Mouse (Mus musculus) embryonic fibroblast, embryonic 13.5 days (primary cell): Measurements from ENCODE around the gene Tspan10. TPM values are rescaled to one million over a fixed set of nuclear protein-coding genes. Genes with fewer than 3 reads are reported as not detected.

Experiments used
- H3K27ac ChIP-seq: 2 replicates; pipeline ENCODE4 v1.5.1; 2012; ENCODE audit warnings: low read length, control low read depth, inconsistent platforms; ENCODE audit not compliant: insufficient read depth
- H3K4me1 ChIP-seq: 2 replicates; pipeline ENCODE4 v1.6.1; 2011; ENCODE audit warnings: low read length; ENCODE audit not compliant: control insufficient read depth, insufficient read depth
- H3K4me3 ChIP-seq: 2 replicates; pipeline ENCODE4 v1.5.1; 2011; ENCODE audit warnings: mild to moderate bottlenecking, control low read depth, low read length; ENCODE audit not compliant: insufficient read depth
- CTCF ChIP-seq: IDR thresholded peaks from 2 replicates; pipeline ENCODE4 v1.5.1; 2011; ENCODE audit warnings: mild to moderate bottlenecking, control low read depth, low read length, moderate library complexity, borderline replicate concordance; ENCODE audit not compliant: insufficient read depth
- POLR2A ChIP-seq: IDR thresholded peaks from 2 replicates; pipeline ENCODE4 v1.6.1; 2011; ENCODE audit warnings: low read depth, mild to moderate bottlenecking, control low read depth, low read length, moderate library complexity
- polyA plus RNA-seq: library from polyadenylated mRNA; stranded (reverse); fragments of >200 nt; gene quantifications from 2 replicates; pipeline ENCODE4 v1.2.4, GENCODE M21; 2011; ENCODE audit warnings: low read depth; ENCODE audit not compliant: missing spikeins, insufficient read length

The Tspan10 gene
- polyA plus RNA-seq, 1 experiment, result not detected

DNA sequence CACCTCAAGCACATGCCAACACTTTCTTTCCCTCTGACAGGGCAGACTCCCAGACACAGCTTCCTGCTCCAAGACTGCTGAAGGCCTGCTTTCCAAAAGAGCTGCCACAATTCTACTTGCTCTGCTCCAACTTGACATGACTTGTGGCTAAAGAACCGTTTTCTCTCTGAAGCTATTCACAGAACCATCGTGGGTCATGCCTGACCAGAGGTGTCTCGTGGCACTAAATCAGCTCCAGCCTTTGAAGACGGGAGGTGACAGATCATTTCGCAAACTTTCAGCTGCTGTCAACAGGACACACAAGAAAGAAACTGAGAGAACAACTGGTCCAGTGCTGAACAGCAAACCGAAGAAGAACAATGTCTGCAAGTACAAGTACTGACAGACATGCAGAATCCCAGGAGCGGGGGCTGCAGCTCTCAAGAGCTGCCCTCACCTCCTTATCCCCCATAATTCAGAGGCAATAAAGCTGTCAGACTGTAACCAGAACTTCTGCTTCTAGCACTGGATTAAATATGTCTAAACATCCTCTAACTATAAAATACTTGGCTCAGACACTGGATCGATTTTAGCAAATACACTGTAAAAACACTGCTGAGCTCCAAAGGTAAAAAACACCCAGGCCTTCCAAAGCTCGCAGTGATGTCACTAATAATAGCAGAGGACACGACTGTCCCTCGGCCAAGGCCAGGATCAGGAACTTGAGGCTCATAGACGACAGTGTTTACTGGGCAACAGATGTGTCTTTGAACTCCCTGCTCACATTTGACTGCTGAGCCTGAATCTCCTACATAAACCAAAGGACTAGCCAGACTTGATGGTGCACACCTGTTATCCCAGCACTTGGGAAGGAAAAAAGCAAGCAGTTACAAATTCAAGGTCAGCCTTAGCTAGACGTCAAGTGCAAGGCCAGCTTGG is 19.5 kb upstream of the Tspan10 start:
- Histone ChIP-seq H3K4me1 (no peaks in the 10 kb centered on the region), H3K4me3 (no peak overlapping the region), H3K27ac (no peak overlapping the region)
- TF ChIP-seq CTCF (no peak), POLR2A (no peak)

DNA sequence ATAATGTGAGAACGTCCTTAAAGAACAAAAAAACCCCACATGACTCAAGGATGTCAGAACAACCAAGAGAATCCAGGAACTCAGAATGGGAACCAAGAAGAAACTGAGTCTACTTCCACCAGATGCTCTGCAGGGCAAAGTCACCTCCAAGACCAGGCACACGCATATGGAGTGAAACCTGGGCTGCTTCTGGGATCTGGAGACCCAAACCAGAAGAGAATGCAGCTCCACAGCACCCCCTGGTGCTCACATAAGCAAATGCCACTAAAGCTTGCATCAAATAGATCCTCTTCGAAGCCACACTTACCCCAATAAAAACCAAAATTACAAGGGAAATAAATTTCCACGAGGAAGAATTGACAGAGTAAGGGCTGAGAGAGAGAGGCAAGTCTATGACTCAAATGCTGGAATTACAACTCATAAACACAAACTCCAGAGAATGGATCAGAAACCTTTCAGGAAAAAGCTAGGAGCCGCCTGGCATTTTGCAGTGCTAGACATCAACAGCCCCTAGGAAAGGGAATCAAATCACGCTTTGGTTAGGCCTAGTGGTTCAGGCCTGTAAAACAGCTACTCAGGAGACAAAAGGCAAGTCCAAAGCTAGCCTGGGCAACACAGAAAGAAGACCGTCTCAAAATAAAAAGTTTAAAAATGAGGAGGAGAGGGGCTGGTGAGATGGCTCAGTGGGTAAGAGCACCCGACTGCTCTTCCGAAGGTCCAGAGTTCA is 18.7 kb upstream of the Tspan10 start:
- H3K4me3 ChIP-seq, result no peak overlapping the region
- no peaks in the 10 kb centered on the region for H3K4me1 ChIP-seq
- TF ChIP-seq POLR2A, result no peak
- TF ChIP-seq CTCF, result no peak
- H3K27ac ChIP-seq, result no peak overlapping the region

DNA sequence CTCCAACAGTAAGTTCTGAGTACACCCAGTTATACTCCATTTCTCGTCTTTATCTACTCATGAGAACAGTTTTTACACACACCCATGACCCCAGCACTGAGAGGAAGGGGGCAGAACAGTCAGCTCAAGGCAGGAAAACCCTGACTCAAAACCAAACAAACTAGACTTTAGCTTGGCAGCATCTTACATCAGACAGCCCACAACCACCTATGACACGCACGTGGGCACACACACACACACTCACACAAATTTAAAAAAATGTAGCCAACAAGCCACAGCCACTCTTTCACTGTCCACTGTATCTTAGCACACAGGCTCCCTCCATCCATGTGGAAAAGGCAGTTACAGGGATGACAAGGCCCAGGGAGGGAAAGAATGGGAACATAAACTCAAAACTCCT is 15.7 kb upstream of the Tspan10 start:
- Histone ChIP-seq H3K27ac (no peak overlapping the region), H3K4me3 (no peak overlapping the region), H3K4me1 (no peaks in the 10 kb centered on the region)
- TF ChIP-seq CTCF, result no peak

DNA sequence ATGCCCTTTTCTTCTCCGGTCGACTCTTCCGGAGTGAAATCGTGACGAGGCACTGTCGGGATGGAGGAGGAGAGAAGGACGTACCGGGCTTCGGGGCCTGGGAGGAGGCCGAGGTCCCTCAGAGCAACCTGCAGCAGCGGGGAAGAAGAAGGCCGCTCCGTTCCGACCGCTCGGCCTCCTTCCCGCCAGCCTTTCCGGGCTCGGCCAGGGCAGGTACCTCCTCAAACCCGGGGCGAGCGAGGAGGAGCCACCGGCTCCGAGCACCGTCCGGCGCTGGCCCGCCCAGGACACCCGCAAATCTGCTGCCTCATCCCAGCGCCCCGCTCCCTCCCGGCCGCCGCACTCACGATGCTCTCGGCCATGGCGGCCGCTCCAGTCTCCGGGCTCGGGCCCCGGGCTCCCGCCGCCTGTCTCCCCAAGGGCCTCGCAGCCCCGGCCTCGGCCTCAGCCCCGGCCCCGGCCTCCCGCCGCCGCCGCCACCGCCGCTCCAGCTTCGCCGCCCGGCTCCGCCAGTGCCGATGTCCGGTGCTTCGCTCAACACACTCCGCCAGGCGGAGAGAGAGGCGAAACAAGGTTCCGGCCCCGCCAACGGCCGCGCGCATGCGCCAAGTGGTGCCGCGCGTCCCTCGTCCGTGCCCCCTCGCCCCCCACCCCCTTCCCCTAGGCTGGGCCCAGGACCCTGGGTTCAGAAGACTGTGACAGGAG is 5.1 kb upstream of the Tspan10 start, which contains the start of gene Nploc4:
Gene Nploc4, minus strand, starts transcription at position 557 of the 705 bp plus-strand sequence.
- TF ChIP-seq POLR2A (peak; percentile 77), CTCF (no peak)
- Histone ChIP-seq H3K27ac (peak within 1 kb of the TSS; percentile 56), H3K4me3 (peak within 1 kb of the TSS; percentile 84), H3K4me1 (no peaks in the 10 kb centered on the region; the same call in 1 of the 2 replicates)

DNA sequence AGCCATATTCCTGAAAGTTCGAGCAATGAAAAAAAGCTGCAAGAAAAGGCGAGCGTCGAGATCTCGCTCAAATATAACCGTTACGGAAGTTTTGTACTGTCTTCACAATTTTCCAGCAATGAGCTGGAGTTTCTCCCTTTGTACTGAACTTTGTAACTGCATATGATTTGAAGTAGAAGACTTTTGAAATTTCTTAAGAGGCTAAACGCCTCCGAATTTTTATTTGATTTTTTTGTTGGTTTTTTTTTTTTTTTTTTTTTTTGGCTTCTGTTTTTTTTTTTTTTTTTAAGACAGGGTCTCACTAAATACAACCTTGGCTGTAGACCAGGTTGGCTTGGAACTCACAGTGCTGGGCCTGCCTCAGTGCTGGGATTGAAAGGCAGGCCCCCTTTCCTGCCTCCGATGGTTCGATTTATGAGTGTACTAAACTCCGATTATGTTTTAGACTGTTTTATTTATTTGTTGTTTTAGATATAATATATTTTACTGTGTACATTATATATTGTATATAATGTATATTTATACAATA is 4.5 kb upstream of the Tspan10 start:
- no peak overlapping the region for H3K27ac ChIP-seq
- H3K4me1 ChIP-seq, result no peaks in the 10 kb centered on the region; the same call in 1 of the 2 replicates

DNA sequence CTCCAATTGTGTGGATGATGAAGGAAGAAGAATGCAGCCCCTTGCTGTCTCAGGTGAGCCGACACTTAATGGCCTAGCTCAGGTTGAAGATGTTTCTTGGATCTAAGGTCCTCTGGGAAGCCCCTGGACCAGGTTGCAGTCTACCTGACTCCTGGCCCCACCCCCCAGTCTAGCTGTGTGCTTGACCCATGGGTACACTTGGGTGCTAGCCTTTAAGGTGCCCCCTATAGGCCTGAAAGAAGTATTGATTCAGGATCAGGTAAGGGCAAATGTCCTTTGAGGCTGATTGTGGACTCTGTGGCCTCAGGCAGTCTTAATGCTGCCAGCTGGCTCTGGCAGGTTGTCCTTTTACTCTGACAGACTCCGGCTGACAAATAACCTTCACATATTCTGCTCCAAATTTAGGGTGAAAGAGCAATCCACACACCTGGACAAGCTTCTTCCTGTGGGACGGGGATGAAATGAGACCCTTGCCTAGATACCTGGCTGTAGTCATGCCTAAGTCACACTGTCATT is 379 bp downstream of the Tspan10 start:
- Histone ChIP-seq H3K27ac (no peak overlapping the region), H3K4me3 (no peak overlapping the region), H3K4me1 (no peaks in the 10 kb centered on the region)
- TF ChIP-seq POLR2A, result no peak

More for the DNA sequence above, 4.5 kb upstream of the Tspan10 start:
- TF ChIP-seq CTCF (no peak), POLR2A (no peak)
- H3K4me3 ChIP-seq, result peak overlapping the region; percentile 59

DNA sequence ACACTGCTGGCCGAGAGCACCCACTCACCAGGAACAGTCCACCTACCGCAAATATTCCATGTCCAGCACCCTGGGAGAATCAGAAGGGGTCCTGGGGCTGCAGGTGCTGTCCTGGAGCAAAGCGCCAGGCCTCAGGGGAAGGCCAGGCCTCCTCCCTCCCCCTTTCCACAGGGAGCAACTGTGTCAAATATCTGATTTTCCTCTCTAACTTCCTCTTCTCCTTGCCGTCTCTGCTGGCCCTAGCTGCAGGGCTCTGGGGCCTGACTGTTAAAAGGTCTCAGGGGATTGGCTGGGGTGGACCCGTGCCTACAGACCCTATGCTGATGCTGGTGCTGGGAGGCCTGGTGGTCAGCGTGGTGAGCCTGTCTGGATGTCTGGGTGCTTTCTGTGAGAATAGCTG is 1.7 kb downstream of the Tspan10 start:
- H3K4me1 ChIP-seq, result no peaks in the 10 kb centered on the region
- no peak for TF ChIP-seq POLR2A
- no peak for TF ChIP-seq CTCF
- H3K27ac ChIP-seq, result no peak overlapping the region
- H3K4me3 ChIP-seq, result no peak overlapping the region

DNA sequence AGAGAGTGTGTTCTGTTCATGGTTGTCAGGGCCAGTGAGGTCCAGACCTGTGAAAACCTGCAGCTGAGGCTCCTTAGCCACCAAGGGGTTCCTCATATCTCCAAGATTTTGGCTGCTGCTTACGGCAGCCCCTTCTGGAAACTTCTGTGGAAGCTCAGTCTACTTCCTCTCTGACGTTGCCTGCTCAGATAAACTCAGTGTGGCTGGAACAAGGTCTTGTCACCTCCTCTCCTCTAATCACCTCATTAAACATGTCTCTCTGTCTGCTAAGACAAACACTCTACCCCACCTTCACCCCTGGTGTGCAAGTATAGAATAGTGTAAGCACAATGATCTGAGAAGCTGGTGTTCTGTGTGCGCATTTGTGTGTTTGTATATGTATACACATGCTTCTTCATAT is 3.0 kb downstream of the Tspan10 start:
- H3K27ac ChIP-seq, result no peak overlapping the region
- no peak for TF ChIP-seq CTCF
- TF ChIP-seq POLR2A, result no peak
- no peak overlapping the region for H3K4me3 ChIP-seq
- H3K4me1 ChIP-seq, result no peaks in the 10 kb centered on the region

DNA sequence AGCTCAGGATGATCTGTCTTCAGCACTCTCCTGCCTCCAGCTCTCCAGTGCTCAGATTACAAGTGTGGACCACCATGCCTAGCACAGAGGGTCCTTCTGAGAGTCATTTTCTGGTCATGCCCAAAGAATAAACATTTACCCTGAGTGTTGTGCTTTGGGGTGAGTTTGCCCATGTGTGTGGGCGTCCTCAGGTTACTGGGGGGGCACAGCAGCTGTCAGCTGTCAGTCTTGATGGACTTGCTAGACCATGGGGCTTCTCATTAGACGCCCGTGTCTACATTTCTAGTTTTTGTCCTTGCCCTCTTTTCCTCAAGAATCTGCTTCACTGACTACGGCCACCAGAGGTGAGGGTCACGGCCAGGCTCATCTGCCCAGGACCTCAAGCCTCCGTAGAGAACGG is 4.7 kb downstream of the Tspan10 start:
- Histone ChIP-seq H3K4me1 (no peaks in the 10 kb centered on the region), H3K4me3 (no peak overlapping the region), H3K27ac (no peak overlapping the region)
- TF ChIP-seq CTCF (no peak), POLR2A (no peak)

DNA sequence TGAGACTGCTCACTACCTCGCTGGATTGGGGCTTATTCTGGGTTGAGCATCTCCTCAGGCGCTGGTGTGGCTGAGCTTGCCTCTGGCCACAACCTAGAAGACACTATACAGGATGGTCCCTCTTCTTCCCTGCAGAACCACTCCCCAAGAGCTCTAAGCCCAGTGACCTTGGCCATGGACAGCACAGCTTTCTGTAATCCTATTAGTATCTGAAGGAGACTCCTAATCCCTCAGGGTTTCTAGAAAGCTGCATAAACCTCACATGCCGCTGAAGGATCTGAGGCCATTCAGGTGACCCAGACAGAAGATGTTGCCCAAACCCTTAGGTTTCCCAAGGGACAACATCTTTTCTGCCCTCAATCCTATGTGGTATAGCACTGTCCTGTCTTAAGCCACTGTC is 9.8 kb downstream of the Tspan10 start:
- TF ChIP-seq CTCF, result no peak
- no peak for TF ChIP-seq POLR2A
- no peaks in the 10 kb centered on the region for H3K4me1 ChIP-seq
- H3K27ac ChIP-seq, result no peak overlapping the region
- no peak overlapping the region for H3K4me3 ChIP-seq
